Mouse (Mus musculus) midbrain, embryonic 13.5 days (tissue): ENCODE measurements around the gene Snd1. TPM values are rescaled to one million over a fixed set of nuclear protein-coding genes. Genes with fewer than 3 reads are reported as not detected.
"Not testable (repeated sequence)": the region's sequence is repeated elsewhere in the genome, so short reads cannot be mapped to it uniquely, and the experiment has no call there.

Experiments used
- ATAC-seq: fragments of 200-750 bp; cut with Nextera tagmentation; 2 replicates; pipeline ENCODE4 v1.8.0; 2017; ENCODE audit warnings: mild to moderate bottlenecking, moderate TSS enrichment, moderate library complexity
- H3K27ac ChIP-seq: fragments of 300-500 bp; sonication (generic); 2 replicates; pipeline ENCODE4 v1.5.1; 2015; ENCODE audit warnings: inconsistent platforms, mild to moderate bottlenecking, moderate library complexity
- H3K27me3 ChIP-seq: fragments of 300-500 bp; sonication (generic); 2 replicates; pipeline ENCODE4 v1.6.1; 2015; ENCODE audit warnings: mild to moderate bottlenecking, inconsistent platforms
- H3K36me3 ChIP-seq: fragments of 300-500 bp; sonication (generic); 2 replicates; pipeline ENCODE4 v1.6.1; 2015; ENCODE audit warnings: mild to moderate bottlenecking, inconsistent platforms
- H3K4me1 ChIP-seq: fragments of 300-500 bp; sonication (generic); replicated peaks from 2 replicates; pipeline ENCODE4 v1.6.1; 2015; ENCODE audit warnings: inconsistent platforms
- H3K4me2 ChIP-seq: fragments of 300-500 bp; sonication (generic); replicated peaks from 2 replicates; pipeline ENCODE4 v1.6.1; 2015; ENCODE audit warnings: moderate library complexity, mild to moderate bottlenecking, inconsistent platforms
- H3K4me3 ChIP-seq: fragments of 300-500 bp; sonication (generic); replicated peaks from 2 replicates; pipeline ENCODE4 v1.5.1; 2015; ENCODE audit warnings: mild to moderate bottlenecking, inconsistent platforms
- H3K9ac ChIP-seq: fragments of 300-500 bp; sonication (generic); replicated peaks from 2 replicates; pipeline ENCODE4 v1.6.1; 2015; ENCODE audit warnings: mild to moderate bottlenecking, inconsistent platforms
- H3K9me3 ChIP-seq: fragments of 300-500 bp; sonication (generic); 2 replicates; pipeline ENCODE4 v1.6.1; 2016; ENCODE audit warnings: mild to moderate bottlenecking, inconsistent platforms
- WGBS: fragments of 180-500 bp; shearing (Covaris S2); methylation state at CpG from one replicate; pipeline ENCODE4 v1.1.7; 2015; 5-methylcytosine and 5-hydroxymethylcytosine counted together
- polyA plus RNA-seq: library from polyadenylated mRNA; unstranded; fragments of >200 nt; fragmentation: Nextera tagmentation; extraction: Ambion mirVana; gene quantifications from 2 replicates; pipeline ENCODE4 v1.2.1, GENCODE M21; 2015

Snd1 gene
- polyA plus RNA-seq, 1 experiment from 2014 or later = 86.5 TPM

DNA sequence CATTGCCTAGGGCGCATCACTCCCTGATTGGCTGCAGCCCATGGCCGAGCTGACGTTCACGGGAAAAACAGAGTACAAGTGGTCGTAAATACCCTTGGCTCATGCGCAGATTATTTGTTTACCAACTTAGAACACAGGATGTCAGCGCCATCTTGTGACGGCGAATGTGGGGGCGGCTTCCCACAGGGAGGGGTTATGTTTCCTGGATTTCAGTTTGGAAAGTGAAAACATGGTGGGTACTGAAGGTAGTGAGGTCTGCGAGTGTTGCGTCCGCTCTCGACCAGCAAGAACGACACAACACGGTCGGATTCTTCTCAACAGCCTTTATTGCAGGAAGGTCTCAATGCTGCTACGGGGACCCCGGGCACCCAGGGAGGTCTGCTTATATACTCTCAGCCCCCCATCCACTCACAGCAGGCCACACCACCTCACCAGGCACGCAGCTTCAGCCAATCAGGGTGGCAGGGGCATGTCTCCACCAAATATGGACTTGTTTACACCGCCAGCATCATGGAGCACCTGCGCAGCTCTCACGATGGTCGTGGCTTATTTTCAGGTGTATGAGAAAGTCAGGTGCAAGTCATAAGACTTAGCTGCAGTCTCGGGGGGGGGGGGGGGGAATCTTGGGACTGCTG, 454.3 kb downstream of the Snd1 start:
- H3K36me3 ChIP-seq, H3K9me3 ChIP-seq, ATAC-seq, H3K4me3 ChIP-seq, H3K4me2 ChIP-seq, H3K27me3 ChIP-seq, H3K9ac ChIP-seq, H3K27ac ChIP-seq: not testable (repeated sequence)
- H3K4me1 ChIP-seq = peaks cover 23% of the 10 kb centered on the region
- WGBS = 83% methylated on average over 19 of the region's 25 CpGs

DNA sequence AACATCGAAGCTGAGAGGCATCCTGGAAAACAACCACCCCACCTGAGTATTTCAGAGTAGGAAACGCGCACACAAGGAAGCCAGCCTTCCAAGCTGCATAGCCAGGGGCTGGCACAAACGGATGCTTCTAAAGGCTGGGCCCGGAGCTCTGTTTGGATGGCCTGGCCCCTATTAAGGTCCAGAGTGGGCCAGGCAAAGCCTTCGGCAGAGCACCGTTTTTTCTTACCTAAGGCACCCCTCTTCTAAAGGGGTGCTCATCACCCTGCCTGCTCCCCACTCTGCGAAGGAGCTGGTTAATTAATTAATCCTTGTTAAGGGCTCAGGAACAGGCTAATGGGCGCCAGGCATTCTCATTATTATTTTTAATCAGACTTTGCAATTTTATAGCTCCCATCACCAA, 456.3 kb downstream of the Snd1 start:
- no peak overlapping the region for H3K9ac ChIP-seq
- no peak overlapping the region for H3K4me3 ChIP-seq
- WGBS = 28% methylated on average over 9 of the region's 9 CpGs
- no peaks in the 10 kb centered on the region for H3K36me3 ChIP-seq
- no peaks in the 10 kb centered on the region for H3K27me3 ChIP-seq
- ATAC-seq = peak; percentile 62
- peak overlapping the region; percentile 60 for H3K4me2 ChIP-seq
- H3K9me3 ChIP-seq = no peaks in the 10 kb centered on the region
- peak overlapping the region; percentile 36 for H3K27ac ChIP-seq
- H3K4me1 ChIP-seq = peaks cover 23% of the 10 kb centered on the region

DNA sequence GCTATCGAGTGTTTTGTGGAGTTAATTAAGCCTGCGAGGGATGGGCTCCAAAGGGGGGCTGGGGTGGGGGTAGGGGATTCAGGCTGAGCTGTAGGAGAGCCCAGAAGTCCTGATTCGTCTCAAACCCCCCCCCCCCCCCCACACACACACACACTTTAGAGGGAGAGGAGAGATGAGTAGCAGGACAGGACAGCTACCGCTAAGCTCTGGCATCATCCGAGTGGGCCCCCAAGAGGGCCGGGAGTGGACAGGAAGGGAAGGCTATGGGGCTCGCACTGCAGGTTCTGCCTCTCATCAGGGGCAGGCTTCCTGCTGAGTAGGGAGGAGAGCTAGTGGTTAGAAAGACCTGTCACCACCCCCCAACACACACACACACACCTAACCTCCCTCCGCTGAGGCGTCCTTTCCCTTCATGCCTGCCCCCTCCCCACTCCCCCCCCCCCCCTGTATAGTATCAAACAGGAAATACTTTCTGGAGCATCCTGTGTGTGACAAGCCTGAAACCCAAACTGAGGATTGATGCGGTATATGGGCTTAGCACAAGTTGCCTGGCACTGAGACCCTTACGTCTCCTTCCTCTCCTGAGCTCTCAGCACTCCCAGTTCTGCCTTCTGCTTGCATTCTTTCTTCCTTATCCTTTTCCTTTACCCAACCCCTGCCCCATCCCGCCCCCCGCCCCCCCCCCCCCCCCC, 456.8 kb downstream of the Snd1 start:
- Histone ChIP-seq H3K9me3 (no peaks in the 10 kb centered on the region), H3K4me2 (peak overlapping the region; percentile 60), H3K36me3 (no peaks in the 10 kb centered on the region), H3K27me3 (no peaks in the 10 kb centered on the region), H3K27ac (peak overlapping the region; percentile 36; the same call in 1 of the 2 replicates), H3K4me3 (peak overlapping the region; percentile 30), H3K4me1 (peaks cover 23% of the 10 kb centered on the region), H3K9ac (peak overlapping the region; percentile 36)
- peak; percentile 72 for ATAC-seq
- WGBS = under 1% methylated on average over 11 of the region's 13 CpGs

DNA sequence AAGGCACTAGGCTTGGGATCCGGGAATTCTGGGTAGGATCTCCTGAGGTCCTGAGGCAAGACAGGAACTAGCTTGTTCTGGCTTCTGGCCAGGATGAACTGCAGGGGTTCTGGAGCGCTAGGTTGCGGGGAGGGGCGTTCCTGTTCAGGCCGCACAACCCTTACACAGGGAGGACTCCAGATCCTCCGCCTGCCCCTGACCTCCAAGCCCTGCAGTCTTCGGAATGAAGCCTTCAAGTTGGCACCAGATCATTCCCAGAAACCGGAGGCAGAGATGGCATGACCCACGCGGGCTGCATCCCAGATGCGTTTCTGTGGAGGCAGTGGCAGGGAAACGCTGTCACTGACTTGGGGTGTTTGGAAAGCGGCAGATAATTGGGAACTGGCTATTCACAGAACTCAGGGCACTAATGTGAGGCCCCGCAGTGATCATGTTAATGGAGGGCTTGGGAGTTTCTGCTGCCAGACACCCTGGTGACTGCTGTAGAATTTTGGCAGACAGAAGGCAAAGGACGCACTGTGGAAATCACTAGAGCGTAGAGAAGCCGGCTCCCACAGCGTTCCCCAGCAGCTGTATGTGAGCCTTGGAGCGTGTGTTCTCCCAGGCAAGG, 457.5 kb downstream of the Snd1 start:
- H3K36me3 ChIP-seq = no peaks in the 10 kb centered on the region
- 5% methylated on average over 19 of the region's 19 CpGs for WGBS
- H3K9me3 ChIP-seq = no peaks in the 10 kb centered on the region
- peaks cover 23% of the 10 kb centered on the region for H3K4me1 ChIP-seq
- ATAC-seq = peak; percentile 71
- H3K4me3 ChIP-seq = peak overlapping the region; percentile 30
- H3K9ac ChIP-seq = peak overlapping the region; percentile 52
- H3K4me2 ChIP-seq = peak overlapping the region; percentile 60
- no peaks in the 10 kb centered on the region for H3K27me3 ChIP-seq
- H3K27ac ChIP-seq = peak overlapping the region; percentile 63

DNA sequence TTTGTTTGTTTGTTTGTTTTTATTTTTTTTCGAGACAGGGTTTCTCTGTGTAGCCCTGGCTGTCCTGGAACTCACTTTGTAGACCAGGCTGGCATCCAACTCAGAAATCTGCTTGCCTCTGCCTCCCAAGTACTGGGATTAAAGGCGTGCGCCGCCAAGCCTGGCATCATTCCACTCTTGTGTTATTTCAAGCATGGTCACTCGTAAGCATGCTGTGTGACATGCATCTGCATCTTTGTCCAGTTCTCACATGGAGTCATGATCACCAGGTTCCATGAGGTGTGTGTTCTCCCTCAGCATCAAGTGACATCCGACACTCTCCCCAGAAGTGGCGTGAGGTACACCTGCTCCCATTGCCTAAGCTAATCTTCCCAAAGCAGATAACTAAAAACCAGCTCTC, 460.8 kb downstream of the Snd1 start:
- 94% methylated on average over 7 of the region's 7 CpGs for WGBS

GRCm38 (mm10) chr6:28947254-28947653, 472.3 kb downstream of the Snd1 start:
- Histone ChIP-seq H3K9me3 (no peaks in the 10 kb centered on the region), H3K4me2 (no peak overlapping the region), H3K4me1 (no peaks in the 10 kb centered on the region), H3K27ac (no peak overlapping the region), H3K4me3 (no peak overlapping the region), H3K36me3 (no peaks in the 10 kb centered on the region), H3K9ac (no peak overlapping the region), H3K27me3 (no peaks in the 10 kb centered on the region)
- no peak for ATAC-seq
- 75% methylated on average over 9 of the region's 9 CpGs for WGBS

More for the DNA sequence above, 460.8 kb downstream of the Snd1 start:
- Histone ChIP-seq H3K36me3 (no peaks in the 10 kb centered on the region), H3K27ac (no peak overlapping the region), H3K4me1 (peaks cover 21% of the 10 kb centered on the region), H3K4me3 (no peak overlapping the region), H3K9ac (no peak overlapping the region), H3K9me3 (no peaks in the 10 kb centered on the region), H3K4me2 (no peak overlapping the region), H3K27me3 (no peaks in the 10 kb centered on the region)
- ATAC-seq = no peak

DNA sequence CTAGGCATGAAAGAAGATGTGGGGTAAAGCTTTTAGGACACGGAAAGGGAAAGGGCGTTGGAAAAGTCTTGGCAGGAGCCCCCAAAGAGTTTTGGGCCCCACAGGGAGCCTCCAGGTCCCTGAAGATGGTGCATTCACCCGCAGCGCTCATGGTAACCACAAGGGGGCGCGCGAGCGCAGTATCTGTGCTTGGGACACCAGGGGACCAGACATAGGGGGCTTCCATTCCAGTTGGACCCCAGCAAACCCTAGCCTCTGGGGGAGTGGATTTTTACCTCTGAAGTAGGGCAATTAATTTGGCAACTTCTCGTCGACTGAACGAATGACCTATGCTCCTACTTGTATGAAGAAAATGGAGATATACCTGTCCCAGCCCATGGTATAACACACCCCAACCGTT, 474.3 kb downstream of the Snd1 start:
- Histone ChIP-seq H3K27me3 (no peaks in the 10 kb centered on the region), H3K4me2 (no peak overlapping the region), H3K36me3 (no peaks in the 10 kb centered on the region), H3K9ac (no peak overlapping the region), H3K9me3 (no peaks in the 10 kb centered on the region), H3K4me1 (no peaks in the 10 kb centered on the region), H3K4me3 (no peak overlapping the region), H3K27ac (no peak overlapping the region)
- 18% methylated on average over 12 of the region's 12 CpGs for WGBS
- ATAC-seq = peak; percentile 67

- ATAC-seq = no peak
- Histone ChIP-seq H3K4me1 (0 out of 2 replicates have a peak, but pooled peaks cover 2% of the 10 kb centered on the region), H3K9ac (no peak overlapping the region), H3K9me3 (no peaks in the 10 kb centered on the region), H3K27me3 (no peaks in the 10 kb centered on the region), H3K36me3 (no peaks in the 10 kb centered on the region), H3K4me3 (no peak overlapping the region), H3K27ac (no peak overlapping the region), H3K4me2 (no peak overlapping the region)
- WGBS = 13% methylated on average over 11 of the region's 11 CpGs
Observed at GRCm38 (mm10) chr6:28955581-28955980, 480.6 kb downstream of the Snd1 start.

GRCm38 (mm10) chr6:28957486-28957885, 482.5 kb downstream of the Snd1 start:
- ATAC-seq = no peak
- no peak overlapping the region for H3K4me2 ChIP-seq
- no peaks in the 10 kb centered on the region for H3K9me3 ChIP-seq
- WGBS = 88% methylated on average over 10 of the region's 10 CpGs
- H3K36me3 ChIP-seq = no peaks in the 10 kb centered on the region
- 0 out of 2 replicates have a peak, but pooled peaks cover 2% of the 10 kb centered on the region for H3K4me1 ChIP-seq
- H3K27ac ChIP-seq = no peak overlapping the region
- H3K27me3 ChIP-seq = no peaks in the 10 kb centered on the region
- no peak overlapping the region for H3K9ac ChIP-seq
- H3K4me3 ChIP-seq = no peak overlapping the region

DNA sequence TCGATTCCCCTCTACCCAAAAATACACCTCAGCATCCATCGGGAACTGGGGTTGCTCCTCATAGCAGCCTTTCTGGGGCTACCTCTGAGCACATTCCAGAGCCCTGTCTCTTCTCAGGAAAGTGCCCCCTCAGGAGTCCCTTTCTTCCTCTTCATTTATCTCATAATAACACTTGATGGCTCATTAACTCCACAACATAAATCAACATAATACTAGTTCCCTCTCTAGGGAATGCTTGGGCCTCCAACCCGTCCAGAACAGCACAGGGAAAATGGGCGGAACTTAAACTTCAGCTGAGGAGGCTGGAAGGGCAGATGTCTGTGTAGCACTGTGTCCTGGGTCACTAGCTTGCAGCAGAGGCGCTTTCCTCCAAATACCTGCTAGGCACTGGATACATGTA, 488.2 kb downstream of the Snd1 start:
- H3K27me3 ChIP-seq = no peaks in the 10 kb centered on the region
- no peaks in the 10 kb centered on the region for H3K36me3 ChIP-seq
- 57% methylated on average over 5 of the region's 5 CpGs for WGBS
- no peak overlapping the region for H3K27ac ChIP-seq
- ATAC-seq = no peak
- no peak overlapping the region for H3K4me3 ChIP-seq
- no peaks in the 10 kb centered on the region for H3K4me1 ChIP-seq
- H3K9me3 ChIP-seq = no peaks in the 10 kb centered on the region
- no peak overlapping the region for H3K9ac ChIP-seq
- H3K4me2 ChIP-seq = no peak overlapping the region

DNA sequence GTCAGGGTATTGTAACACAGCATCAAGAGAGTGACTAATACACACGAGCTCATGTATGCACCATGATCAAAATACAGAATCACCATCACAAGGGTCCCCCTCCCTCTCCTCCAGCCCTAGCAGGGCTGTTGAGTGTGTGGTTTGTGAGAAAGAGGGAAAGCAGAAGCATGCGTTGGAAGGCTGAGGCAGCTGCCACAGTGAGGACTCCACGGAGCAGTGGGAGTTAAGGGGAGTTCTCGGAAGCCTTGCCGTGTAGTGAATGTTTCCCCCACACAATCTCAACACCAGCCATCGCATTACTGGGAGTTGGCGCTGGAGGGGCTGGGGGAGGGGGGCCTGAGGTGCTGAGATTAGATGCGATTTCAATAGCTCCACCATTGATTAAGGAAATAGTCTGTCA, 490.3 kb downstream of the Snd1 start:
- Histone ChIP-seq H3K9ac (no peak overlapping the region), H3K4me1 (no peaks in the 10 kb centered on the region), H3K27me3 (no peaks in the 10 kb centered on the region), H3K4me3 (no peak overlapping the region), H3K36me3 (no peaks in the 10 kb centered on the region), H3K4me2 (no peak overlapping the region), H3K9me3 (no peaks in the 10 kb centered on the region), H3K27ac (no peak overlapping the region)
- 68% methylated on average over 8 of the region's 8 CpGs for WGBS
- no peak for ATAC-seq

DNA sequence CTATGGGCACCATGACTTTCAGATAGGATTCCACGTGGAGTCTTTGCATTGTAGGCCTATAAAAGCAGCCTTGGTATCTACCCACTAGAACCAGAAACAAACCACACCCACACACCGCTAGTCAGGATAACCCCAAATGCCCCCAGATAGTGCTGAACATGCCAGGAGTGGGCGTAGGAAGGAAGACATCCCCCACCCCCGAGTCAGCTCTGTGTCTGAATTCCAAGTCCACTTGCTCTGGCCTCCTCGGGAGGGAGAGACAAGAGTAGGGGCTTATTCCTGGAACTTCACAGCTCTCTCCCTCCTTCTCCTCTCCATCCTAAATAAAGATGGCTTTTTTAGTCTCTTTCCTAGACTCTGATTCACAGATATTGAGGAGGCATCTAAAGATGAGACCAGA, 494.7 kb downstream of the Snd1 start:
- no peak overlapping the region for H3K4me2 ChIP-seq

More for the DNA sequence above, 494.7 kb downstream of the Snd1 start:
- Histone ChIP-seq H3K4me3 (no peak overlapping the region), H3K27ac (no peak overlapping the region), H3K9ac (no peak overlapping the region), H3K9me3 (no peaks in the 10 kb centered on the region), H3K36me3 (no peaks in the 10 kb centered on the region), H3K27me3 (0 out of 2 replicates have a peak, but pooled peaks cover 3% of the 10 kb centered on the region), H3K4me1 (no peaks in the 10 kb centered on the region)
- 65% methylated on average over 5 of the region's 5 CpGs for WGBS
- ATAC-seq = no peak
